Mouse (Mus musculus) thymus, postnatal 0 days (tissue): ENCODE results near the gene Mknk1. TPM values are rescaled to one million over a fixed set of nuclear protein-coding genes. Genes with fewer than 3 reads are reported as not detected.

Experiments
- DNase-seq: peaks from one replicate; pipeline ENCODE4 v3.0.0-alpha.2; 2015; ENCODE audit warnings: low spot score
- polyA plus RNA-seq: library from polyadenylated mRNA; unstranded; fragments of >200 nt; fragmentation: Nextera tagmentation; extraction: Ambion mirVana; gene quantifications from 2 replicates; pipeline ENCODE4 v1.2.1, GENCODE M21; 2015

Mknk1 gene
- 41.3 and 42.5 TPM in 2 replicates for polyA plus RNA-seq

- peak; percentile 96 for DNase-seq
Observed at GRCm38 (mm10) chr4:115838696-115839641, at the start of gene Mknk1. TSS of gene Mknk1 (plus strand) at chr4:115839198.

- no peak for DNase-seq
Observed at GRCm38 (mm10) chr4:115790864-115791263, 48.1 kb upstream of the Mknk1 start.

GRCm38 (mm10) chr4:115795360-115795759 is 43.6 kb upstream of the Mknk1 start:
- no peak for DNase-seq

- no peak for DNase-seq
Observed at GRCm38 (mm10) chr4:115799981-115800380, 39.0 kb upstream of the Mknk1 start.

GRCm38 (mm10) chr4:115812326-115812725 is 26.7 kb upstream of the Mknk1 start:
- DNase-seq: no peak

GRCm38 (mm10) chr4:115815606-115816005 is 23.4 kb upstream of the Mknk1 start:
- no peak for DNase-seq

GRCm38 (mm10) chr4:115820199-115820598 is 18.8 kb upstream of the Mknk1 start:
- no peak for DNase-seq

GRCm38 (mm10) chr4:115820944-115821343 is 18.1 kb upstream of the Mknk1 start:
- DNase-seq: no peak

- no peak for DNase-seq
Observed at GRCm38 (mm10) chr4:115821431-115821830, 17.6 kb upstream of the Mknk1 start.

- no peak for DNase-seq
Observed at GRCm38 (mm10) chr4:115821928-115822327, 17.1 kb upstream of the Mknk1 start.

GRCm38 (mm10) chr4:115824178-115824577 is 14.8 kb upstream of the Mknk1 start:
- no peak for DNase-seq

GRCm38 (mm10) chr4:115825271-115825670 is 13.7 kb upstream of the Mknk1 start:
- DNase-seq: no peak

- DNase-seq: no peak
Observed at GRCm38 (mm10) chr4:115827066-115827465, 11.9 kb upstream of the Mknk1 start.

- DNase-seq: peak; percentile 30
Observed at GRCm38 (mm10) chr4:115827535-115827887, 11.5 kb upstream of the Mknk1 start.

- peak; percentile 64 for DNase-seq
Observed at GRCm38 (mm10) chr4:115827888-115828571, 11.0 kb upstream of the Mknk1 start, which contains the start of gene Mob3c. TSS of gene Mob3c (plus strand) at chr4:115828092.

GRCm38 (mm10) chr4:115828572-115828902 is 10.5 kb upstream of the Mknk1 start:
- DNase-seq: no peak

- DNase-seq: no peak
Observed at GRCm38 (mm10) chr4:115830491-115830890, 8.5 kb upstream of the Mknk1 start.

GRCm38 (mm10) chr4:115831221-115831620 is 7.8 kb upstream of the Mknk1 start:
- DNase-seq: no peak

- DNase-seq: no peak
Observed at GRCm38 (mm10) chr4:115832040-115832439, 7.0 kb upstream of the Mknk1 start.

GRCm38 (mm10) chr4:115835576-115835975 is 3.4 kb upstream of the Mknk1 start:
- DNase-seq: no peak

- DNase-seq: peak; percentile 34
Observed at GRCm38 (mm10) chr4:115838196-115838595, 802 bp upstream of the Mknk1 start.

GRCm38 (mm10) chr4:115839956-115840355 is 958 bp downstream of the Mknk1 start:
- DNase-seq: no peak
